Mouse (Mus musculus) leukemia stem cell, adult 10-12 weeks (primary cell): ENCODE data around the gene Fbxl13. TPM values are rescaled to one million over a fixed set of nuclear protein-coding genes. Genes with fewer than 3 reads are reported as not detected.

Experiments used
- polyA plus RNA-seq: library from polyadenylated mRNA; stranded (reverse); fragments of >175 nt; gene quantifications from 2 replicates; pipeline ENCODE4 v1.2.3, GENCODE M21; 2012; ENCODE audit warnings: low replicate concordance

The Fbxl13 gene
- 0.07 TPM in 1 of 2 replicates, not detected in the other for polyA plus RNA-seq

GRCm38 (mm10) chr5:21645439-21646132 lies at the start of gene Fbxl13, which contains the start of gene Armc10:
TSS of gene Fbxl13 (minus strand) at chr5:21645634.
TSS of gene Armc10 (plus strand) at chr5:21645813.

GRCm38 (mm10) chr5:21543409-21544201 lies 101.8 kb downstream of the Fbxl13 start, which contains the start of gene Lrrc17:
TSS of gene Lrrc17 (plus strand) at chr5:21543559.

Other genes with a start within 250 kb of the Fbxl13 start
- gene Ccdc146, start 221.0 kb downstream of the Fbxl13 start, polyA plus RNA-seq: not detected in 2 replicates
- 3.0 TPM in 2 replicates for gene Fam185a, start 220.7 kb downstream of the Fbxl13 start, polyA plus RNA-seq
- gene Lrrc17, start 102.1 kb downstream of the Fbxl13 start, polyA plus RNA-seq: not detected in 2 replicates
- 48.3 and 54.9 TPM in 2 replicates for gene Armc10, start 179 bp upstream of the Fbxl13 start, polyA plus RNA-seq
- 0.74 and 1.4 TPM in 2 replicates for gene Napepld, start 55.8 kb upstream of the Fbxl13 start, polyA plus RNA-seq
- gene Pmpcb, start 91.5 kb upstream of the Fbxl13 start, polyA plus RNA-seq: 15.8 and 29.8 TPM in 2 replicates
- gene Dnajc2, start 139.6 kb upstream of the Fbxl13 start, polyA plus RNA-seq: 76.0 and 114 TPM in 2 replicates
- 4.0 and 13.4 TPM in 2 replicates for gene Psmc2, start 139.6 kb upstream of the Fbxl13 start, polyA plus RNA-seq
- not detected in 2 replicates for gene Slc26a5, start 220.0 kb upstream of the Fbxl13 start, polyA plus RNA-seq